Mouse (Mus musculus) urinary bladder, postnatal 0 days (tissue): ENCODE results near the gene Igfbp4. TPM values are rescaled to one million over a fixed set of nuclear protein-coding genes. Genes with fewer than 3 reads are reported as not detected.

Experiments used
- polyA plus RNA-seq: library from polyadenylated mRNA; unstranded; fragments of >200 nt; fragmentation: Nextera tagmentation; extraction: Ambion mirVana; gene quantifications from 2 replicates; pipeline ENCODE4 v1.2.1, GENCODE M21; 2015

Igfbp4 gene
- polyA plus RNA-seq: 283 and 299 TPM in 2 replicates

DNA sequence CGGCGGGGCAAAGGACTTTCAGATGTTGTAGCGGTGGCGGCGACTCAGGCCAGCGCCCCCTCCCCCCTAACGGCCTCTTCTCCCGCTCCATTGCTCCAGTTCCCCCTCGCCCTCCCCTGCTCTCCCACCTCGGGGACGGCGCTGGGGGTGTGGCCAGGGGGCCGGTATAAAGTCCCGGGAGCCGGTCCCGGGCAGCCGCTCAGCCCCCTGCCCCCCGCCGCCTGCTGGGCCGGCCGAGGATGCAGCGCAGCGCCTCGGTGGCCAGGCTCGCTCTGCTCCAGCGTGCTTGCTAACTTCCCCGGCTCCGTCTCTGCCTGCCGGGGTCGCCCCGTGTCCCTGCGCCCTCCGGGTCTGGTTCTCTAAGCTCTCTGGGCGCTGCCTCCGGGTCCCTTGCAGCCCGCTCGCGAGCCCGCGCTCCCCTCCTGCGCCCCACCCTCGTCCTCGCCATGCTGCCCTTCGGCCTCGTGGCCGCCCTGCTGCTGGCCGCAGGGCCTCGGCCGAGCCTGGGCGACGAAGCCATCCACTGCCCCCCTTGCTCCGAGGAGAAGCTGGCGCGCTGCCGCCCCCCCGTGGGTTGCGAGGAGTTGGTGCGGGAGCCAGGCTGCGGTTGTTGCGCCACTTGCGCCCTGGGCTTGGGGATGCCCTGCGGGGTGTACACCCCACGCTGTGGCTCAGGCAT is at the start of gene Igfbp4:
Gene Igfbp4, plus strand, starts transcription at position 194 of the 679 bp plus-strand sequence.

DNA sequence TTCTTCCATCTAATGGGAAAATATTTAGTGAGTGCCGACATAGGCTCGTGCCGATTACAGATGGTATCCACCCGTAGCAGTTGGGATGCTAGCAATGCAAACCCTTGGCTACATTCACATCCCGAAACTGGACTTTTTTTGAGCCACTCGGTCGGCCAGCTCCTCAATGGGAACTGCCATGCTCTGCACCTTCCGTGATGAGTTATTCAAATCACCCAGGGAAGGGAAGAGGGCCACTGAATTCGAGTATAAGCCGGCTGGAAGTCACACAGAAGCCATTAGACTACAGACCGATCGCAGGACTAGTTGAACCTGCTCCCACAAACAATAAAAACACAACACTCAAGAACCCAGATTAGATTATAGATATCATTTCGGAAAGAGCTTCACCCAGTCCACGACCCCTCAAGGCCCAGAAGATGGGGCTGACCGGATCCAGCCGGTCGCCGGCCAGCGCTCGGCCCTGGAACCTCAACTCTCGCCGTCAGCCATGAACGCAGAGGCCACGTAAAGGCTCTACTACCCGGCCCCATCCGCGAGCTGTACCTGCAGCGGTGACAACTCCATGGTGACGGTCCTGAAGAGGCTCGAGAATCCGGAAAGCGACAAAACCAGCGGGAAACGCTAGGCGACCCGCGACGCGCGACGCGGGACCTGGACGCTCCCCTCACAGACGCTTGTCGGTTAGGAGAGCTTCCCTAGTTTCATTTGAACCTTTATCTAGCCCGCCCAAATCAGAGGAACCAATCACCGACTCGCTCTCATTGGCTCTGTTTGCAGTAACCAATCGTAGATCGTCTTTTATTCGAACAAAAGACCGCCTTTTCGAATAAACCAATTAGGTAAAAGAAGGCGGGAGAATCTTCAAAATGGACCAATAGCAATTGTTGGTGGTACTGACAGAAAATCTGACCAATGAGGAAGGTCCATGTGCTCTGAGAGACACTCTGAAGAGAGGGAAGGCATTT is 17.3 kb upstream of the Igfbp4 start, which contains the start of gene Top2a:
Gene Top2a, minus strand, starts transcription at position 690 of the 968 bp plus-strand sequence.

DNA sequence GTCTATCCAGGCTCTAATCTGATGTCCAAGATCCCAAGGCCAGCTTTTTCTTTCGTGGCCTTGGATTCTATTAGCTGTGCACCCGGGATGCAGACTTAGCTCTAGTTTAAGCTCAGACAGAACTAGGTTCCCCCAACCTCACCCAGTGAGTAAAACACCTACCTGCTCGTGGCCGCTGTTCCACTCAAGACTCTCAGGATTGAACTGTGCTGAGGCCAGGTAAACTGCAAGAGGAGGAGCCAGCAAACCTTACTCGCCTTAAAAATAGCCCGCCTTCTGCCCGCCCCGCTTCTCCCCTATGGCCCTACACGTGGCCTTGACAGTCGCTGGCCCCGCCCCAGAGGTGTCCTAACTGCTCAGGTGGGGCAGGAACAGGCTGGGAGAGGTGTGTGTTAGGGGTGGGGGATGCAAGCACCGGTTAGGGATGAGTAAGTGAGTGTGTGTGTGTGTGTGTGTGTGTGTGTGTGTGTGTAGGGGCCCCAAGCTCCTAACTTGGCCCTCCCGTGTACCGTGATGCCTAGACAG is 48.1 kb downstream of the Igfbp4 start, which contains the start of gene Tns4:
Gene Tns4, minus strand, starts transcription at position 230 of the 525 bp plus-strand sequence.

Other genes starting within 250 kb of the Igfbp4 start
- 11.6 and 13.5 TPM in 2 replicates for gene Msl1, start 245.7 kb upstream of the Igfbp4 start, polyA plus RNA-seq
- 16.1 and 18.2 TPM in 2 replicates for gene Casc3, start 236.3 kb upstream of the Igfbp4 start, polyA plus RNA-seq
- 1.9 and 2.6 TPM in 2 replicates for gene Rapgefl1, start 204.5 kb upstream of the Igfbp4 start, polyA plus RNA-seq
- gene Wipf2, start 177.6 kb upstream of the Igfbp4 start, polyA plus RNA-seq: 4.3 and 4.6 TPM in 2 replicates
- gene Cdc6, start 133.4 kb upstream of the Igfbp4 start, polyA plus RNA-seq: 8.0 and 10.8 TPM in 2 replicates
- 17.0 and 18.1 TPM in 2 replicates for gene Rara, start 113.4 kb upstream of the Igfbp4 start, polyA plus RNA-seq
- gene Gjd3, start 58.2 kb upstream of the Igfbp4 start, polyA plus RNA-seq: 0.31 and 0.39 TPM in 2 replicates
- gene Top2a, start 17.1 kb upstream of the Igfbp4 start, polyA plus RNA-seq: 27.1 and 42.6 TPM in 2 replicates
- 2.7 and 3.1 TPM in 2 replicates for gene Tns4, start 48.1 kb downstream of the Igfbp4 start, polyA plus RNA-seq
- 0.06 and 0.07 TPM in 2 replicates for gene Ccr7, start 113.8 kb downstream of the Igfbp4 start, polyA plus RNA-seq
- gene Smarce1, start 189.8 kb downstream of the Igfbp4 start, polyA plus RNA-seq: 91.4 and 104 TPM in 2 replicates
- 0.16 and 0.21 TPM in 2 replicates for gene Krt222, start 202.8 kb downstream of the Igfbp4 start, polyA plus RNA-seq
- gene Krt24, start 244.0 kb downstream of the Igfbp4 start, polyA plus RNA-seq: not detected in 2 replicates